Mouse (Mus musculus): Measurements from ENCODE around the gene Flt1. TPM values are rescaled to one million over a fixed set of nuclear protein-coding genes. Genes with fewer than 3 reads are reported as not detected.

The Flt1 gene
- polyA plus RNA-seq (2015; fragmentation: Nextera tagmentation; extraction: Ambion mirVana) = 13.6 and 14.0 TPM in 2 replicates

- H3K9ac ChIP-seq = 0 out of 2 replicates have a peak within 1 kb of the TSS, but pooled peaks have one; percentile 2
- H3K4me1 ChIP-seq = peaks cover 18% of the 10 kb centered on the region
- no peaks in the 10 kb centered on the region for H3K36me3 ChIP-seq
- H3K4me3 ChIP-seq (replicated peaks) = peak within 1 kb of the TSS; percentile 46
- H3K9me3 ChIP-seq = no peaks in the 10 kb centered on the region
- H3K27ac ChIP-seq = peak within 1 kb of the TSS; percentile 35; the same call in 1 of the 2 replicates
- peak within 1 kb of the TSS; percentile 84 for H3K4me2 ChIP-seq
- H3K27me3 ChIP-seq (replicated peaks) = peaks cover 71% of the 10 kb centered on the region
- WGBS = 1% methylated on average over 81 of the region's 82 CpGs
- ATAC-seq (ENCODE audit: insufficient read depth, low FRiP score, low read depth) = peak; percentile 72
These were observed at the start of gene Flt1 for GRCm38 (mm10) chr5:147725831-147726700. Gene Flt1 (minus strand): TSS chr5:147726011.

GRCm38 (mm10) chr5:147775222-147775621, 49.4 kb upstream of the Flt1 start:
- no peak for ATAC-seq (ENCODE audit: insufficient read depth, low FRiP score, low read depth)
- Histone ChIP-seq H3K27ac (no peak overlapping the region), H3K4me1 (no peaks in the 10 kb centered on the region), H3K27me3 (replicated peaks) (no peaks in the 10 kb centered on the region), H3K4me2 (no peak overlapping the region), H3K9me3 (no peaks in the 10 kb centered on the region), H3K4me3 (replicated peaks) (no peak overlapping the region), H3K36me3 (no peaks in the 10 kb centered on the region), H3K9ac (no peak overlapping the region)
- WGBS = 67% methylated on average over 7 of the region's 7 CpGs

GRCm38 (mm10) chr5:147769918-147770317, 44.1 kb upstream of the Flt1 start:
- H3K4me2 ChIP-seq = no peak overlapping the region
- no peak for ATAC-seq (ENCODE audit: insufficient read depth, low FRiP score, low read depth)

GRCm38 (mm10) chr5:147764061-147764460, 38.2 kb upstream of the Flt1 start:
- Histone ChIP-seq H3K4me2 (no peak overlapping the region), H3K4me3 (replicated peaks) (no peak overlapping the region), H3K27ac (no peak overlapping the region), H3K9me3 (no peaks in the 10 kb centered on the region), H3K4me1 (no peaks in the 10 kb centered on the region; the same call in 1 of the 2 replicates), H3K27me3 (replicated peaks) (no peaks in the 10 kb centered on the region), H3K9ac (no peak overlapping the region), H3K36me3 (no peaks in the 10 kb centered on the region)
- ATAC-seq (ENCODE audit: insufficient read depth, low FRiP score, low read depth) = no peak
- 93% methylated on average over 4 of the region's 4 CpGs for WGBS

More at GRCm38 (mm10) chr5:147769918-147770317, 44.1 kb upstream of the Flt1 start:
- Histone ChIP-seq H3K9me3 (no peaks in the 10 kb centered on the region), H3K27me3 (replicated peaks) (no peaks in the 10 kb centered on the region), H3K9ac (no peak overlapping the region), H3K27ac (no peak overlapping the region), H3K36me3 (no peaks in the 10 kb centered on the region), H3K4me1 (no peaks in the 10 kb centered on the region), H3K4me3 (replicated peaks) (no peak overlapping the region)
- WGBS = 68% methylated on average over 6 of the region's 6 CpGs

- H3K36me3 ChIP-seq = no peaks in the 10 kb centered on the region
- no peaks in the 10 kb centered on the region for H3K27me3 ChIP-seq (replicated peaks)
- H3K27ac ChIP-seq = no peak overlapping the region
- no peaks in the 10 kb centered on the region; the same call in 1 of the 2 replicates for H3K4me1 ChIP-seq
- no peak overlapping the region for H3K4me3 ChIP-seq (replicated peaks)
- no peaks in the 10 kb centered on the region for H3K9me3 ChIP-seq
- WGBS = 20% methylated on average over 8 of the region's 8 CpGs
- no peak for ATAC-seq (ENCODE audit: insufficient read depth, low FRiP score, low read depth)
- no peak overlapping the region for H3K9ac ChIP-seq
- no peak overlapping the region for H3K4me2 ChIP-seq
These were observed 36.2 kb upstream of the Flt1 start for GRCm38 (mm10) chr5:147761984-147762383.

GRCm38 (mm10) chr5:147761275-147761674, 35.5 kb upstream of the Flt1 start:
- ATAC-seq (ENCODE audit: insufficient read depth, low FRiP score, low read depth) = no peak
- H3K4me1 ChIP-seq = no peaks in the 10 kb centered on the region; the same call in 1 of the 2 replicates
- no peak overlapping the region for H3K4me2 ChIP-seq
- 16% methylated on average over 9 of the region's 9 CpGs for WGBS
- no peak overlapping the region for H3K4me3 ChIP-seq (replicated peaks)
- no peaks in the 10 kb centered on the region for H3K9me3 ChIP-seq
- no peaks in the 10 kb centered on the region for H3K36me3 ChIP-seq
- H3K27me3 ChIP-seq (replicated peaks) = no peaks in the 10 kb centered on the region
- H3K27ac ChIP-seq = no peak overlapping the region
- no peak overlapping the region for H3K9ac ChIP-seq

GRCm38 (mm10) chr5:147758640-147759319, 33.0 kb upstream of the Flt1 start:
- H3K4me1 ChIP-seq = no peaks in the 10 kb centered on the region; the same call in 1 of the 2 replicates
- H3K27ac ChIP-seq = 0 out of 2 replicates have a peak overlapping the region, but pooled peaks have one; percentile 16
- no peak for ATAC-seq (ENCODE audit: insufficient read depth, low FRiP score, low read depth)
- H3K4me2 ChIP-seq = peak overlapping the region; percentile 44
- no peak overlapping the region for H3K9ac ChIP-seq
- no peaks in the 10 kb centered on the region for H3K9me3 ChIP-seq
- H3K36me3 ChIP-seq = no peaks in the 10 kb centered on the region
- no peaks in the 10 kb centered on the region for H3K27me3 ChIP-seq (replicated peaks)
- peak overlapping the region; percentile 6; the same call in 1 of the 2 replicates for H3K4me3 ChIP-seq (replicated peaks)
- WGBS = 62% methylated on average over 9 of the region's 9 CpGs

GRCm38 (mm10) chr5:147757832-147758587, 32.2 kb upstream of the Flt1 start:
- Histone ChIP-seq H3K27ac (0 out of 2 replicates have a peak overlapping the region, but pooled peaks have one; percentile 16), H3K4me3 (replicated peaks) (peak overlapping the region; percentile 6; the same call in 1 of the 2 replicates), H3K27me3 (replicated peaks) (peaks cover 4% of the 10 kb centered on the region; the same call in 1 of the 2 replicates), H3K9ac (no peak overlapping the region), H3K9me3 (no peaks in the 10 kb centered on the region), H3K4me2 (peak overlapping the region; percentile 44), H3K36me3 (no peaks in the 10 kb centered on the region), H3K4me1 (peaks cover 4% of the 10 kb centered on the region)
- ATAC-seq (ENCODE audit: insufficient read depth, low FRiP score, low read depth) = no peak
- 53% methylated on average over 12 of the region's 12 CpGs for WGBS

GRCm38 (mm10) chr5:147752914-147753341, 27.1 kb upstream of the Flt1 start:
- Histone ChIP-seq H3K9me3 (no peaks in the 10 kb centered on the region), H3K4me1 (peaks cover 20% of the 10 kb centered on the region), H3K36me3 (no peaks in the 10 kb centered on the region), H3K9ac (no peak overlapping the region), H3K4me3 (replicated peaks) (peak overlapping the region; percentile 24), H3K27me3 (replicated peaks) (peaks cover 13% of the 10 kb centered on the region; the same call in 1 of the 2 replicates), H3K27ac (no peak overlapping the region; the same call in 1 of the 2 replicates), H3K4me2 (peak overlapping the region; percentile 51)
- ATAC-seq (ENCODE audit: insufficient read depth, low FRiP score, low read depth) = peak; percentile 44; the same call in 1 of the 2 replicates
- WGBS = 3% methylated on average over 25 of the region's 25 CpGs

GRCm38 (mm10) chr5:147751673-147752130, 25.9 kb upstream of the Flt1 start:
- H3K9ac ChIP-seq = peak overlapping the region; percentile 3; the same call in 1 of the 2 replicates
- 0% methylated on average over 28 of the region's 28 CpGs for WGBS
- H3K4me2 ChIP-seq = peak overlapping the region; percentile 51
- H3K36me3 ChIP-seq = no peaks in the 10 kb centered on the region
- H3K27me3 ChIP-seq (replicated peaks) = peaks cover 13% of the 10 kb centered on the region; the same call in 1 of the 2 replicates
- peak overlapping the region; percentile 25 for H3K4me3 ChIP-seq (replicated peaks)
- H3K4me1 ChIP-seq = peaks cover 21% of the 10 kb centered on the region
- H3K27ac ChIP-seq = no peak overlapping the region
- no peaks in the 10 kb centered on the region for H3K9me3 ChIP-seq
- peak; percentile 60; the same call in 1 of the 2 replicates for ATAC-seq (ENCODE audit: insufficient read depth, low FRiP score, low read depth)

GRCm38 (mm10) chr5:147749972-147750371, 24.2 kb upstream of the Flt1 start:
- no peak overlapping the region for H3K4me3 ChIP-seq (replicated peaks)
- 29% methylated on average over 5 of the region's 5 CpGs for WGBS
- H3K36me3 ChIP-seq = no peaks in the 10 kb centered on the region
- peaks cover 13% of the 10 kb centered on the region; the same call in 1 of the 2 replicates for H3K27me3 ChIP-seq (replicated peaks)
- no peak overlapping the region for H3K9ac ChIP-seq
- H3K4me1 ChIP-seq = peaks cover 21% of the 10 kb centered on the region
- H3K27ac ChIP-seq = no peak overlapping the region
- H3K9me3 ChIP-seq = no peaks in the 10 kb centered on the region
- no peak for ATAC-seq (ENCODE audit: insufficient read depth, low FRiP score, low read depth)
- no peak overlapping the region for H3K4me2 ChIP-seq

Measured in stomach, embryonic 15.5 days (tissue).